Mouse (Mus musculus) midbrain, postnatal 0 days (tissue): Measurements from ENCODE around the gene Spata31d1a. TPM values are rescaled to one million over a fixed set of nuclear protein-coding genes. Genes with fewer than 3 reads are reported as not detected.

Experiments used
- ATAC-seq: fragments of 200-750 bp; cut with Nextera tagmentation; 2 replicates; pipeline ENCODE4 v1.8.0; 2017; ENCODE audit warnings: moderate number of reproducible peaks, mild to moderate bottlenecking, moderate TSS enrichment, moderate library complexity; ENCODE audit not compliant: low FRiP score
- DNase-seq: peaks from one replicate; pipeline ENCODE4 v3.0.0-alpha.2; 2015; ENCODE audit warnings: low spot score
- H3K27ac ChIP-seq: fragments of 300-500 bp; sonication (generic); 2 replicates; pipeline ENCODE4 v1.5.1; 2014; ENCODE audit warnings: low read depth, mild to moderate bottlenecking, low read length, mixed read lengths
- H3K27me3 ChIP-seq: fragments of 300-500 bp; sonication (generic); 2 replicates; pipeline ENCODE4 v1.6.1; 2014; ENCODE audit warnings: low read length, control low read depth, mixed read lengths; ENCODE audit not compliant: insufficient read depth
- H3K36me3 ChIP-seq: fragments of 300-500 bp; sonication (generic); 2 replicates; pipeline ENCODE4 v1.6.1; 2014; ENCODE audit warnings: low read length, control low read depth, mixed read lengths; ENCODE audit not compliant: insufficient read depth
- H3K4me1 ChIP-seq: fragments of 300-500 bp; sonication (generic); 2 replicates; pipeline ENCODE4 v1.6.1; 2014; ENCODE audit warnings: mild to moderate bottlenecking, control low read depth, antibody characterized with exemption, low read length, mixed read lengths; ENCODE audit not compliant: insufficient read depth
- H3K4me2 ChIP-seq: fragments of 300-500 bp; sonication (generic); 2 replicates; pipeline ENCODE4 v1.6.1; 2014; ENCODE audit warnings: low read depth, mild to moderate bottlenecking, low read length, mixed read lengths; ENCODE audit not compliant: poor library complexity, severe bottlenecking
- H3K4me3 ChIP-seq: fragments of 300-500 bp; sonication (generic); 2 replicates; pipeline ENCODE4 v1.5.1; 2014; ENCODE audit warnings: low read depth, mild to moderate bottlenecking, low read length, moderate library complexity
- H3K9ac ChIP-seq: fragments of 300-500 bp; sonication (generic); replicated peaks from 2 replicates; pipeline ENCODE4 v1.6.1; 2014; ENCODE audit warnings: mild to moderate bottlenecking, low read length, moderate library complexity, mixed read lengths; ENCODE audit not compliant: poor library complexity, severe bottlenecking
- H3K9me3 ChIP-seq: fragments of 300-500 bp; sonication (generic); 2 replicates; pipeline ENCODE4 v1.6.1; 2016; ENCODE audit warnings: low read length, control low read depth
- CTCF ChIP-seq: IDR thresholded peaks from 2 replicates; pipeline ENCODE4 v1.5.1; 2016; ENCODE audit warnings: antibody characterized with exemption, mild to moderate bottlenecking
- WGBS: fragments of 180-500 bp; shearing (Covaris S2); extraction: QIAGEN DNeasy Blood & Tissue Kit; methylation state at CpG from one replicate; pipeline ENCODE4 v1.1.7; 2014; 5-methylcytosine and 5-hydroxymethylcytosine counted together
- polyA plus RNA-seq: library from polyadenylated mRNA; unstranded; fragments of >200 nt; fragmentation: Nextera tagmentation; extraction: Ambion mirVana; gene quantifications from 2 replicates; pipeline ENCODE4 v1.2.1, GENCODE M21; 2015
- total RNA-seq: library from RNA; depleted of rRNA; stranded (reverse); fragments of >200 nt; gene quantifications from 2 replicates; pipeline ENCODE4 v1.2.3, GENCODE M21; 2014

The Spata31d1a gene
- total and polyA plus RNA-seq, 2 experiments from 2014 or later, result not detected

DNA sequence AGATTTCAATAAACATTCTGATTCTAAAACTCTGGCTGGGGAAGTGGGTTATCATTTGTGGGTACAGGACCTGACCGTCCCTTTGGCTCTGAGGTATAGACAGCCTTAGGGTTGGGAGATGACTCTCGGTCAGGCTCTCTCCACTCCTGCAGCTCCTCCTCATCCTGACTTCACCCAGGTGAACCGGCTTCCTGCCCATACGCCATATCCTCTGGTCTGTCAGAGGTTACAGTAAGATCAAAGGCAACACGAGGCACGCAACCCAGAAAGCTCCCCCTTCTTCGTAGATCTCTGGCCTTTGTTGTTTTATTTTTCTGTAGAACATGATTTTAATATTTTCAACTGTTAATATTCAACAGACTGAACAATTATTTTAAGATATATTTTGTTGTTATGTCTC lies 14.3 kb downstream of the Spata31d1a start:
- Histone ChIP-seq H3K9ac (no peak overlapping the region), H3K27me3 (no peaks in the 10 kb centered on the region), H3K4me3 (no peak overlapping the region), H3K27ac (no peak overlapping the region), H3K36me3 (no peaks in the 10 kb centered on the region), H3K9me3 (no peaks in the 10 kb centered on the region), H3K4me1 (no peaks in the 10 kb centered on the region), H3K4me2 (no peak overlapping the region)
- DNase-seq (no peak), ATAC-seq (no peak)
- 90% methylated on average over 7 of the region's 7 CpGs for WGBS
- TF ChIP-seq CTCF, result no peak

DNA sequence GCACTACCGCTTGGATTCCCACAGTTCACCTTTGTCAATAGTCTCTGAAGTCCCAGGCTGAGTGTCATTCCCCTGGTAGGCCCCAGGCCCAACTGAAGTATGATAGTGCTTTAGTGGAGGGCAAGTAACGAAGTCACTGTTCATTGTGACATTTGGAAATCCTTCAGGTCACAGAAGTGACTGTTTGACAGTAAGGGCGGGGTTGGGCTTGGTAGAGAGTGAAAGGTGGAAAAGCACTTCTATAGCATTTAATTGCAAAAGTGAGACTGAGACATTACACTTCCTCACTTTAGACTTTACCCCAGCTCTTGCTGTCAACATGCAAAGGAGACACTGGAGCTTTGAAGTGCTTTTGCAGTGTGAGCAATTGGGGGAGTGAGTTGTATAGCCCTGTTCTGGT lies 16.1 kb downstream of the Spata31d1a start, which contains the start of gene 4921517D22Rik:
Gene 4921517D22Rik, minus strand, starts transcription at position 101 of the 400 bp plus-strand sequence.
- H3K9me3 ChIP-seq, result no peaks in the 10 kb centered on the region
- H3K4me1 ChIP-seq, result no peaks in the 10 kb centered on the region
- 88% methylated on average over 3 of the region's 3 CpGs for WGBS
- H3K36me3 ChIP-seq, result no peaks in the 10 kb centered on the region
- no peak within 1 kb of the TSS for H3K27ac ChIP-seq
- TF ChIP-seq CTCF, result no peak
- no peak within 1 kb of the TSS for H3K4me2 ChIP-seq
- no peaks in the 10 kb centered on the region for H3K27me3 ChIP-seq
- H3K4me3 ChIP-seq, result no peak within 1 kb of the TSS
- no peak for DNase-seq
- no peak for ATAC-seq
- H3K9ac ChIP-seq, result no peak within 1 kb of the TSS

DNA sequence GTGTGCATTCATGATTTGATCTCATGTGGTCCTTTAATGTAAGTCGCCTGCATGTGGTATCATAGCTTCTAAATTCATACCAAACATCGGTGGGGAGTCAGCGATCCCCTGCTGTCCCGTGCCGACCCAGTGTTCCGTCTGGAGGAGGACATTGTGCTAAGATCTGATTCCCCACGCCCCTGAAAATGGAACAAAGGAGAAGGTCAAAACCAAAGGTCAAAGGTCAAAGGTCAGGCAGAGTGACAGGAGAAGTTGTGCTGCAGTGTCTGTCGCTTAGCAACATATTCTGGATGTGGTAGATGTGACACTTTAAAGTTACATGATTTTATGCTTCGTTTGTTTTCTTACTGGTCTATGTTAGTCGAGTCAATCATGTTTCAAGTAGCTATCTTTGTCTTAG lies 18.7 kb downstream of the Spata31d1a start:
- H3K4me3 ChIP-seq, result no peak overlapping the region
- H3K27ac ChIP-seq, result no peak overlapping the region
- no peak for TF ChIP-seq CTCF
- no peaks in the 10 kb centered on the region for H3K4me1 ChIP-seq
- H3K27me3 ChIP-seq, result no peaks in the 10 kb centered on the region
- no peak overlapping the region for H3K9ac ChIP-seq
- WGBS, result 15% methylated on average over 10 of the region's 10 CpGs
- DNase-seq (no peak), ATAC-seq (no peak)
- no peaks in the 10 kb centered on the region for H3K36me3 ChIP-seq
- no peaks in the 10 kb centered on the region for H3K9me3 ChIP-seq
- no peak overlapping the region for H3K4me2 ChIP-seq

DNA sequence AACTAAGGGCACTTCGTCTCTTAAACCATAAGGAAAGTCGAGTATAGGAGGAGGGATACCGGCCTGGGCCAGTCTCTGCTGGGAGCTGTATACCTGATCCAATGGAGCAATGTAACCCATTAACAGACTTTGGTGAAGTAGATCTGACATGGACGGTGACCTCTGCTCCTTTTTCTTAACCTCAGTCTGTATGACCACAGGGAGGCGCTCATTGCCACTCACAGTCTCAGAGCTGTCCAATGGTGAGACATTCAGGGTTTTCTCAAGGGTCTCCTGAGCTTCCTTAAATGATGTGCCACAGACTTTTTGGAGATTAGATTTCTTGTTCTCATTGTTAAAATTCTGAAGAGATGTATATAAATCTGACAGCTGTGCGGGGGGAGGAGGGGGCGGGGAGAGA lies 19.6 kb downstream of the Spata31d1a start:
- ATAC-seq (no peak), DNase-seq (no peak)
- no peak for TF ChIP-seq CTCF
- H3K36me3 ChIP-seq, result no peaks in the 10 kb centered on the region
- no peaks in the 10 kb centered on the region for H3K27me3 ChIP-seq
- no peak overlapping the region for H3K4me2 ChIP-seq
- WGBS, result 91% methylated on average over 7 of the region's 7 CpGs
- no peak overlapping the region for H3K4me3 ChIP-seq
- H3K9ac ChIP-seq, result no peak overlapping the region
- H3K4me1 ChIP-seq, result no peaks in the 10 kb centered on the region
- no peaks in the 10 kb centered on the region for H3K9me3 ChIP-seq
- H3K27ac ChIP-seq, result no peak overlapping the region

DNA sequence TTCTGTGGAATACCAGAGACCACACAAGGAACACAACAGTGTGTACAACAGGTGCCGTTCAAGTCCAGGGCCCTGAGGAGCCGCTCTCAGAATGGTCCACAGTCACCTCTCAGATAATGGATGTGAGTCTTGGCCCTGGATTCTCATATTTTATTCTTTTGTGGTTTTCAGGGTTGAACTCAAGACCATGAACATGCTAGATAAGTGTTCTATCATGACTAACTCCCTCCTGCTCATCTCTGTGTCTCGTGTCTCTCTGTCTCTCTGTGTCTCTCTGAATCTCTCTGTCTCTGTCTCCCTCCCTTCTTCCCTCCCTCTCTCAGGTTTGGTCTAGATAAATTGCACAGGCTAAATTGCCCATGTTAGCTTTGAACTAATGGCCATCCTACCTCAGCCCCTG lies 20.3 kb downstream of the Spata31d1a start:
- DNase-seq (no peak), ATAC-seq (no peak)
- WGBS, result 96% methylated on average over 3 of the region's 3 CpGs

DNA sequence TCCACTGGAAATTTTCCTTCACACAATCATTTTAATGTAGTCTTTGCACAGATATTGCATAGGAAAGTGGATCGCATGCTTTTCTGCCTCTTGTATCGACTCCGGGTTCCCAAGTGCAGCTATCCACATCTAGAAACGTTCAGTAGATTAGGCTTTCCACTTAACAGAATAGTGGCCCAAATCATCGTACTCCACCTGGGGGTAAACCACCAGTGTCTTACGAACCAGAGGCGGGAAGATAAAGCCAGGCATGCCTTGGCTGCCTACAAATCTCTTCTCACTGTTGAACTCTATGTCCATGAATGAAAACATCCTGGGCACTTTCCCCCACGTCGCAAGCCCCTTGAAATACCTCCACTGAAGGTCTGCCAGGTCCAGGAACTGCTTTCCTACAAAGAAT lies 20.8 kb downstream of the Spata31d1a start:
- Histone ChIP-seq H3K36me3 (no peaks in the 10 kb centered on the region), H3K4me1 (no peaks in the 10 kb centered on the region), H3K4me3 (no peak overlapping the region), H3K27ac (no peak overlapping the region), H3K4me2 (no peak overlapping the region), H3K27me3 (no peaks in the 10 kb centered on the region), H3K9ac (no peak overlapping the region), H3K9me3 (no peaks in the 10 kb centered on the region)
- ATAC-seq (no peak), DNase-seq (no peak)
- 87% methylated on average over 9 of the region's 9 CpGs for WGBS
- no peak for TF ChIP-seq CTCF

More for the DNA sequence above, 20.3 kb downstream of the Spata31d1a start:
- H3K9ac ChIP-seq, result no peak overlapping the region
- H3K36me3 ChIP-seq, result no peaks in the 10 kb centered on the region
- no peaks in the 10 kb centered on the region for H3K4me1 ChIP-seq
- H3K9me3 ChIP-seq, result no peaks in the 10 kb centered on the region
- H3K4me3 ChIP-seq, result no peak overlapping the region
- no peak overlapping the region for H3K27ac ChIP-seq
- no peak for TF ChIP-seq CTCF
- no peaks in the 10 kb centered on the region for H3K27me3 ChIP-seq
- no peak overlapping the region for H3K4me2 ChIP-seq
